Mouse (Mus musculus): ENCODE data around the gene AI987944.
A peak's percentile ranks its signal among the peaks of the same experiment; 100 is the strongest.

The AI987944 gene

GRCm38 (mm10) chr7:41393048-41393971 lies at the start of gene AI987944:
Gene AI987944 (minus strand): TSS chr7:41393379.
- peak; percentile 85 for DNase-seq (ENCODE audit: low spot score)

DNA sequence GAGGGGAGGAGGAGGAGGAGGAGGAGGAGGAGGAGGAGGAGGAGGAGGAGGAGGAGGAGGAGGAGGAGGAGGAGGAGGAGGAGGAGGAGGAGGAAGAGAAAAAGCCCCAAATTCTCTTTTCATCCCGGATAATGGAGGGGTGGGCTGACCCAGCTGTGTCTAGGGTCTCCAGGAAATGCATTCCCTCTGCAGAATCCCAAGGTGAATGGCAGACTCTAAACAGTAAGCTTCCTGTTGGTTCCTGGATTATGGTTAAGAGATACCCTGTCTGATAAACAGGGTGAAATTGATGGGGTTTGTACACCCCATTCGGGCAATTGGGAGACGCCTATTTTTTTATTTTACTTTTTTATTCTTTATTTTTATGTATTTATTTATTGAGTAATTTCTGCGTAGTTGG lies 951 bp upstream of the AI987944 start:
- DNase-seq (ENCODE audit: low spot score) = no peak
